Mouse (Mus musculus) ZHBTc4 (cell line): ENCODE measurements around the gene Elp1.

ENCODE experiments used
- DNase-seq: peaks from one replicate; pipeline ENCODE4 v3.0.0-alpha.2; 2011; ENCODE audit warnings: low read depth, low spot score

Elp1 gene

DNA sequence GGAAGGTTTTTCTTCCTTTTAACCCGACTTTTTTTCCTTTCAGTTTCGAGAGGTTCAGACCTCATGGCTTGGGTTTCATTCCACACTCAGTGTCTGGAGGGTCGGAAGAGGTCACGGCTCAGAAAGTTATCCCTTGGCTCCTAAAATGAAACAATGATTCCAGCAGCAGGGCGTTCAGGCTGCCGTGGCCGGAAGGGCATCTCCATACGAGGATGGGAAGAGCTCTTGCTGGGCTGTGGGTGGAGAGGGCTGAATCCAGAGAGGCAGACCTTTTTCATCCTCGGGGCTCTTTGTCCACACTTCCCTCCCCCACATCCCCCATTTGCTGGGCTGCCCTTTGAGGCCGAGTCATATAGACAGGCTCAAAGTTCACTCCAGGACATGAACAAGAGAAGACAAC, 99.9 kb downstream of the Elp1 start:
- DNase-seq = no peak
